Mouse (Mus musculus) heart, postnatal 10 days (tissue): ENCODE data around the gene Gm14569. TPM values are rescaled to one million over a fixed set of nuclear protein-coding genes. Genes with fewer than 3 reads are reported as not detected.

Experiments used
- DNase-seq, 2 experiments: peaks; one replicate each; pipeline ENCODE4 v3.0.0; 2021
- intact Hi-C: fragments of 180-260 bp; cut with DNase I; formaldehyde crosslinking; loops from one replicate; pipeline ENCODE4 v1.15.1; 2025
- total RNA-seq, 2 experiments: library from RNA; stranded (reverse); gene quantifications; 2 replicates each; pipeline ENCODE4 v1.2.3; 2021

Gm14569 gene
- not detected for total RNA-seq

- intact Hi-C loops: no loop called here
- DNase-seq: no peak
Measured at GRCm38 (mm10) chrX:36491730-36492129, at the start of gene Gm14569. Gm14569 (minus strand) TSS chrX:36491830.

GRCm38 (mm10) chrX:36534514-36534913, 42.9 kb upstream of the Gm14569 start:
- intact Hi-C loops: loop anchor here (1.0 to 10.0 kb wide), 2 partner anchors 27 to 110 kb away; partner anchors contain the start of gene Akap17b
- DNase-seq: peak; percentile 75 to 82

GRCm38 (mm10) chrX:36533744-36534143, 42.1 kb upstream of the Gm14569 start:
- intact Hi-C loops: loop anchor here (1.0 to 10.0 kb wide), 2 partner anchors 28 to 111 kb away; partner anchors contain the start of gene Akap17b
- no peak for DNase-seq

- DNase-seq: peak; percentile 7 to 8
Measured at GRCm38 (mm10) chrX:36530251-36530650, 38.6 kb upstream of the Gm14569 start.

GRCm38 (mm10) chrX:36523729-36524128, 32.1 kb upstream of the Gm14569 start:
- no peak for DNase-seq
- intact Hi-C loops: no loop called here

More at GRCm38 (mm10) chrX:36530251-36530650, 38.6 kb upstream of the Gm14569 start:
- intact Hi-C loops: loop anchor here (10.0 kb wide), 1 partner anchor 115 kb away; the partner anchor contains the start of gene Akap17b

GRCm38 (mm10) chrX:36513726-36514125, 22.1 kb upstream of the Gm14569 start:
- peak in 1 of 2 experiments; percentile 0 for DNase-seq
- intact Hi-C loops: no loop called here

- intact Hi-C loops: no loop called here
- DNase-seq: peak; percentile 8 to 15
Measured at GRCm38 (mm10) chrX:36513231-36513630, 21.6 kb upstream of the Gm14569 start.

- intact Hi-C loops: loop anchor here (2.0 to 10.0 kb wide), 2 partner anchors 54 to 318 kb away; no protein-coding TSS in a partner anchor
- DNase-seq: peak in 1 of 2 experiments; percentile 2
Measured at GRCm38 (mm10) chrX:36506863-36507262, 15.2 kb upstream of the Gm14569 start.

- DNase-seq: peak in 1 of 2 experiments; percentile 1
- intact Hi-C loops: no loop called here
Measured at GRCm38 (mm10) chrX:36489506-36489905, 2.1 kb downstream of the Gm14569 start.

- intact Hi-C loops: no loop called here
- DNase-seq: peak in 1 of 2 experiments; percentile 1
Measured at GRCm38 (mm10) chrX:36487996-36488395, 3.6 kb downstream of the Gm14569 start.

- intact Hi-C loops: no loop called here
- no peak for DNase-seq
Measured at GRCm38 (mm10) chrX:36474873-36475272, 16.8 kb downstream of the Gm14569 start.

- no peak for DNase-seq
- intact Hi-C loops: no loop called here
Measured at GRCm38 (mm10) chrX:36474103-36474751, 17.4 kb downstream of the Gm14569 start.

GRCm38 (mm10) chrX:36456031-36456430, 35.6 kb downstream of the Gm14569 start:
- intact Hi-C loops: no loop called here
- DNase-seq: peak; percentile 3 to 18

GRCm38 (mm10) chrX:36437932-36438331, 53.7 kb downstream of the Gm14569 start:
- intact Hi-C loops: no loop called here
- DNase-seq: no peak

GRCm38 (mm10) chrX:36434993-36435392, 56.6 kb downstream of the Gm14569 start:
- intact Hi-C loops: no loop called here
- DNase-seq: peak in 1 of 2 experiments; percentile 0

GRCm38 (mm10) chrX:36419153-36419552, 72.5 kb downstream of the Gm14569 start:
- intact Hi-C loops: no loop called here
- no peak for DNase-seq

- intact Hi-C loops: no loop called here
- peak in 1 of 2 experiments; percentile 6 for DNase-seq
Measured at GRCm38 (mm10) chrX:36402316-36402715, 89.3 kb downstream of the Gm14569 start.

GRCm38 (mm10) chrX:36400980-36401379, 90.7 kb downstream of the Gm14569 start, which contains the start of gene Gm6268:
Gm6268 (plus strand) TSS chrX:36401280.
- intact Hi-C loops: no loop called here
- no peak for DNase-seq

GRCm38 (mm10) chrX:36393279-36393678, 98.4 kb downstream of the Gm14569 start:
- DNase-seq: peak in 1 of 2 experiments; percentile 3

GRCm38 (mm10) chrX:36392672-36393071, 99.0 kb downstream of the Gm14569 start:
- intact Hi-C loops: no loop called here
- no peak for DNase-seq

More at GRCm38 (mm10) chrX:36393279-36393678, 98.4 kb downstream of the Gm14569 start:
- intact Hi-C loops: no loop called here

GRCm38 (mm10) chrX:36390503-36390902, 101.1 kb downstream of the Gm14569 start:
- DNase-seq: no peak
- intact Hi-C loops: no loop called here

- intact Hi-C loops: no loop called here
- DNase-seq: peak in 1 of 2 experiments; percentile 2
Measured at GRCm38 (mm10) chrX:36389971-36390370, 101.7 kb downstream of the Gm14569 start.
